Mouse (Mus musculus) megakaryocyte, embryonic 14.5 days (primary cell): Measurements from ENCODE around the gene Gm10272. TPM values are rescaled to one million over a fixed set of nuclear protein-coding genes. Genes with fewer than 3 reads are reported as not detected.
"Not testable (repeated sequence)": the region's sequence is repeated elsewhere in the genome, so short reads cannot be mapped to it uniquely, and the experiment has no call there.

Source experiments
- H3K27me3 ChIP-seq: replicated peaks from 2 replicates; pipeline ENCODE3; 2012; ENCODE audit warnings: inconsistent platforms
- H3K36me3 ChIP-seq: replicated peaks from 2 replicates; pipeline ENCODE3; 2012; ENCODE audit warnings: low read length, inconsistent platforms, mixed read lengths
- H3K4me1 ChIP-seq: 2 replicates; pipeline ENCODE4 v1.6.1; 2012; ENCODE audit warnings: inconsistent platforms
- H3K4me3 ChIP-seq: replicated peaks from 2 replicates; pipeline ENCODE3; 2012; ENCODE audit warnings: moderate library complexity, mild to moderate bottlenecking, inconsistent platforms
- H3K9me3 ChIP-seq: 2 replicates; pipeline ENCODE4 v1.6.1; 2012; ENCODE audit warnings: inconsistent platforms
- FLI1 ChIP-seq: IDR thresholded peaks from 2 replicates; pipeline ENCODE4 v1.6.1; 2012; ENCODE audit warnings: low read length, inconsistent platforms, mixed read lengths
- GATA1 ChIP-seq: IDR thresholded peaks from 3 replicates; pipeline ENCODE4 v1.6.1; 2012; ENCODE audit warnings: mixed read lengths, low read length, inconsistent platforms, borderline replicate concordance
- polyA plus RNA-seq: library from polyadenylated mRNA; stranded (reverse); fragments of >175 nt; gene quantifications from 2 replicates; pipeline ENCODE4 v1.2.3, GENCODE M21; 2012; ENCODE audit warnings: low replicate concordance; ENCODE audit not compliant: insufficient read depth

Gm10272 gene
- polyA plus RNA-seq, 1 experiment: not detected

DNA sequence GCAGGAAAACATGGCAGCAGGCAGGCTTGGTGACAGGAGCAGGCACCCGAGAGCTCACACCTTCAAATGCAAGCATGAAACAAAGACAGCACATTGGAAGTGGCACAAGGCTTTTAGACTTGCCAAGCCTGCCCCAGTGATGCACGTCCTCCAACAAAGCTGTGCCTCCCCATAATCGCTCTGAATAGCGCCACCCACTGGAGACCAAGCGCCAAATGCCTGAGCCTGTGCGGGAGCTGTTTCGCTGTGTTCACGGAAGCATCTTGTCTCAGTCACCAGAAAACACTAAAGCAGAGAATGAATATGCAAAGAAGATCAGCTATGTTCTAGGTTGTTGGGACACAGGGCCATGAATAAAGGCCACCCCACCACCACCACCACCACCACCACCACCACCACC lies 18.4 kb downstream of the Gm10272 start:
- Histone ChIP-seq H3K36me3 (no peaks in the 10 kb centered on the region), H3K4me1 (no peaks in the 10 kb centered on the region), H3K9me3 (0 out of 2 replicates have a peak, but pooled peaks cover 4% of the 10 kb centered on the region), H3K27me3 (peaks cover 27% of the 10 kb centered on the region), H3K4me3 (no peak overlapping the region)
- TF ChIP-seq GATA1 (no peak), FLI1 (no peak)

DNA sequence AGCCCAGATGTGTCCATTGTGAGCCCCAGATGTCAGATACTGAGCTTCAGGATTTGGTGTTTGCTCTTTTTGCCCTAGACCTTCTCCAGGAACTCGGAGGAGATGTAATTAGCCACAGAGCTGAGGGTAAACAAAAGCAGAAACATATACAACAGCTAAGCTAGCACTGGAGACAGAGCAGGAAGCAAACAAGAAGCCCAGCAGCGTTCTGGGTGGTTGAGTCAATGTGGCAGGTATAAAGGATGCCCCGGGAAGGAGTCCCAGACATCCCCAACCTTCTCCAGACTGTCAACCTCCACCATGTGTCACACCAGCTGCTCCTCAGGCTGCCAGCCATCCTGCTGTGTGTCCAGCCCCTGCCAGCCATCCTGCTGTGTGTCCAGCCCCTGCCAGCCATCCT lies 19.8 kb downstream of the Gm10272 start, which contains the start of gene Gm10100:
TSS of gene Gm10100 (plus strand) at position 301 of the 400 bp plus-strand sequence.
- peaks cover 2% of the 10 kb centered on the region for H3K4me1 ChIP-seq
- H3K36me3 ChIP-seq: no peaks in the 10 kb centered on the region
- H3K27me3 ChIP-seq: peaks cover 26% of the 10 kb centered on the region
- no peaks in the 10 kb centered on the region for H3K9me3 ChIP-seq
- no peak within 1 kb of the TSS for H3K4me3 ChIP-seq
- TF ChIP-seq GATA1: no peak
- TF ChIP-seq FLI1: no peak

DNA sequence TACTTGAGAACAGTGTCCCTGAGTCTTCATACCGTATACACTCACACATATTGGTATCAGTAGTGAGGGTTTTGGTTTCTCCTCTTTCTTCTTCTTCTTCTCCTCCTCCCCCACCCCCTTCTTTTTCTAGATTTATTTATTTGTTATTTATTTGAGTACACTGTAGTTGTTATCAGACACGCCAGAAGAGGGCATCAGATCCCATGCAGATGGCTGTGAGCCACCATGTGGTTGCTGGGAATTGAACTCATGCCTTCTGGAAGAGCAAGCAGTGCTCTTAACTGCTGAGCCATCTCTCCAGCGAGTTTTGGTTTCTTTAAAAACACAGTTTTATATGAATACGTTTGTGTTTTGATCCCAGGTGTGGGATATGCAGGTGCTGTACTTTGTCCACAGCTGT lies 21.9 kb downstream of the Gm10272 start:
- TF ChIP-seq FLI1 (no peak), GATA1 (no peak)
- peaks cover 35% of the 10 kb centered on the region for H3K27me3 ChIP-seq
- H3K4me3 ChIP-seq: no peak overlapping the region

DNA sequence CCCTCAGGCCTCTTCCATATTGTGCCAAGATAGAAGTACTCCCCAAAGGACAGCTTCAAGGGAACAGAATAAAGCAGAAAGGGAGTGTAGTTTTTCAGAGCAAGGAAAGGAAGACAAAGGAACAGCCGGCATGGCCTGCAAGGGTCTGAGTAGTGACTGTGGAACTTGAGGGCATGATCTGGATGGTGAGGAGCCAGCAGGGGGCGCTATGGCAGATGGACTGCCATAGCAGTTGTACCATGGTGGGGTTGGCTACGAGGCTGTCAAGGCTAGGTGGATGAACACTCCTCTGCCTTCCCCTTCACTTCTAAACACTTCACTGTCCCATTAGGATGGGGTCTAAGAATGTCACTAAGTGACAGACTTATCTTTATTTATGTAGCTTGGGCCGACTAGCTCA lies 22.8 kb downstream of the Gm10272 start:
- Histone ChIP-seq H3K9me3 (peaks cover 4% of the 10 kb centered on the region; the same call in 1 of the 2 replicates), H3K27me3 (peaks cover 29% of the 10 kb centered on the region), H3K36me3 (no peaks in the 10 kb centered on the region), H3K4me3 (no peak overlapping the region), H3K4me1 (peaks cover 5% of the 10 kb centered on the region)
- TF ChIP-seq FLI1 (no peak), GATA1 (no peak)

More for the DNA sequence above, 21.9 kb downstream of the Gm10272 start:
- H3K36me3 ChIP-seq: no peaks in the 10 kb centered on the region
- no peaks in the 10 kb centered on the region for H3K9me3 ChIP-seq
- H3K4me1 ChIP-seq: peaks cover 5% of the 10 kb centered on the region

DNA sequence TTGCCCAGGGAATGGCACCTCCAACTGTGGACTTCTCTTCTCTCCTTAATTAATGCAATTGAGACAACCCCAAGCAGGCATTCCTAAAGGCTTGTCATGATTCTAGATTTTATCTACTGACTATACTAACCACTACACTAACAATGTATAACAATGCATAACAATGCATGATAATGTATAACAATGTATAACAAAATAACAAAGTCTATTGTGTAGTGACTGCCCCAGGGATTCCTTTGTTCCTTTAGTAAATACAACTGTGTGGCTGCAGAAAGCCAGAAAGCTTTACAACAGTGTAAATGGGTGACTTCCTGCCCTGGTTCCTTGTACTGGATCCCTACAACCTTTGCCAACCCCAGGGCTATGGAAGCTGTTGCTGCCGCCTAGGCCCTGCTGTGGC lies 29.5 kb downstream of the Gm10272 start:
- Histone ChIP-seq H3K9me3 (peaks cover 11% of the 10 kb centered on the region), H3K36me3 (no peaks in the 10 kb centered on the region), H3K4me3 (no peak overlapping the region), H3K4me1 (peaks cover 9% of the 10 kb centered on the region), H3K27me3 (peaks cover 39% of the 10 kb centered on the region)
- TF ChIP-seq FLI1: no peak
- no peak for TF ChIP-seq GATA1

DNA sequence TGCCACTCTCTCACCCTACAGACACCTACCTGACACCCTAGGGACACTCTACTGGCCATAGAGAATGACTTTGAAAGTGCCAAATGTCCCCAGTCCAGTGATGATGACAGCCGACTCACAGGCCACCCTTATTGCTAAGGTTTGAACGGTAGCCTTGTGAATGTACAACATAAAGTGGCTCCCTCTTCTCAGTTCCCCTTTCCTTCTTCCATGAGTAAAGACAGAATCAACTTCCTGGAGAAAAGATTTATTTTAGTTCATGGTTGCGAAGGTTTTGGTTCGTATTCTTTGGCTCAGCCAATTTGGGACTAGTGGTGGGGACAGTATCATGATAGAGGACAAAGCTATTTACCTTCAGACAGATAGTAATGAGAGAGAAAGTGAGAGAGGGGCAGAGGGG lies 32.5 kb downstream of the Gm10272 start:
- Histone ChIP-seq H3K4me1 (peaks cover 3% of the 10 kb centered on the region; the same call in 1 of the 2 replicates), H3K27me3 (peaks cover 47% of the 10 kb centered on the region), H3K4me3 (no peak overlapping the region), H3K36me3 (no peaks in the 10 kb centered on the region), H3K9me3 (peaks cover 9% of the 10 kb centered on the region)
- TF ChIP-seq FLI1: no peak
- TF ChIP-seq GATA1: no peak

DNA sequence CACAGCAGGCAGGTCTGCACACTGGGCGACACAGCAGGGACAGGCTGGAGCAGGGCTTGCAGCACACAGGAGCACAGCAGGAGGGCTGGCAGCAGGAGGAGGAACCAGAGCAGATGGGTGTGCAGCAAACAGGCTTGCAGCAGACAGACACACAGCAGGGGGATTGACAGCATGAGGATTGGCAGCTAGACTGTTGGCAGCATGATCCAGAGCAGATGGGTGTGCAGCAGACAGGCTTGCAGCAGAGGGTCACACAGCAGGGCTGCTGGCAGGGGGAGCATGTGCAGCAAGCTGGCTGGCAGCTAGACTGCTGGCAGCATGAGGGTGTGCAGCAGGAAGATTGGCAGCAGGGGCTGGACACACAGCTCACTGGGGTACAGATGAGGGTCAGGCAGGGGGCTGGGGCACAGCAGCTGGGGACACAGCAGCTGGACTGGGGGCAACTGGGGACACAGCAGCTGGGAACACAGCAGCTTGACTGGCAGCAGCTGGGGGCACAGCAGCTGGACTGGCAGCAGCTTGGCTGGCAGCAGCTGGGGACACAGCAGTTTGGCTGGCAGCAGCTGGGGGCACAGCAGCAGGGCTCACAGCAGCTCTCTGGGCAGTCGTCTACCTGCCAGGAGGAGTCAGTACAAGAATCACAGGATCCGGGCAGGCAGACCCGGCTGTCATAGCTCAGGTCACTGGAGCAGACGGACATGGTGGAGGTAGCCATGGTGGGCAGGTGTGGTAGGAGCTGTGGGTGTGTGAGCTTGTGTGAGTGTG lies 35.7 kb downstream of the Gm10272 start, which contains the start of gene Gm18596:
TSS of gene Gm18596 (minus strand) at position 715 of the 765 bp plus-strand sequence.
- Histone ChIP-seq H3K27me3 (peaks cover 41% of the 10 kb centered on the region), H3K9me3 (peaks cover 11% of the 10 kb centered on the region)
- H3K4me1 ChIP-seq, H3K4me3 ChIP-seq, H3K36me3 ChIP-seq: not testable (repeated sequence)

DNA sequence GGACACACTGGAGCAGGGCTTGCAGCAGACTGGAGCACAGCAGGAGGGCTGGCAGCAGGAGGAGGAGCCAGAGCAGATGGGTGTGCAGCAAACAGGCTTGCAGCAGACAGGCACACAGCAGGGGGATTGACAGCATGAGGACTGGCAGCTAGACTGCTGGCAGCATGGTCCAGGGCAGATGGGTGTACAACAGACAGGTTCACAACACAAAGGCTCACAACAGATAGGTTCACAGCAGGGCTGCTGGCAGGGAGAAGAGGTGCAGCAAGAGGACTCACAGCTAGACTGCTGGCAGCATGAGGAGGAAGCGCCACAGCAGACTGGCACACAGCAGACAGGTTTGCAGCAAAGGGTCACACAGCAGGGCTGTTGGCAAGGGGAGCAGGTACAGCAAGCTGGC lies 44.3 kb downstream of the Gm10272 start:
- peak overlapping the region; percentile 50 for H3K4me3 ChIP-seq
- not testable (repeated sequence) for H3K36me3 ChIP-seq, H3K4me1 ChIP-seq
- H3K9me3 ChIP-seq: peaks cover 34% of the 10 kb centered on the region
- peaks cover 28% of the 10 kb centered on the region for H3K27me3 ChIP-seq

DNA sequence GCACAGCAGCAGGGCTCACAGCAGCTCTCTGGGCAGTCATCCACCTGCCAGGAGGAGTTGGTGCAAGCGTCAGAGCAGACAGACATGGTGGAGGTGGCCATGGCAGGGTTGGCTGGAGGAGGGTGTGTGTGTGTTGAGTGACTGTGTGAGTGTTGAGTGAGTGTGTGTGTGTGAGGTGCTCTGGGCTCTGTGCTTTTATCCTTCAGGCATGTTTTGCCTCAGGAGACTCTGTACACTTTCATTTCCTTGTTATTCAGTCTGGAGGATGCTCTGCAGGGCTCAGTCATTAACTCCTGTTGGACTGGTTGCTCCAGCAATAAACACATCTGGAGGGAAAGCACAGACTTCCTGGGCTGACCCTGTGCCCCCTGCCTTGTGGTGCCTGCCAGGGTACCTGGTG lies 44.8 kb downstream of the Gm10272 start, which contains the start of gene Gm9736:
TSS of gene Gm9736 (minus strand) at position 101 of the 400 bp plus-strand sequence.
- H3K4me1 ChIP-seq, H3K36me3 ChIP-seq: not testable (repeated sequence)
- Histone ChIP-seq H3K27me3 (peaks cover 23% of the 10 kb centered on the region), H3K4me3 (peak within 1 kb of the TSS; percentile 50), H3K9me3 (peaks cover 29% of the 10 kb centered on the region)

DNA sequence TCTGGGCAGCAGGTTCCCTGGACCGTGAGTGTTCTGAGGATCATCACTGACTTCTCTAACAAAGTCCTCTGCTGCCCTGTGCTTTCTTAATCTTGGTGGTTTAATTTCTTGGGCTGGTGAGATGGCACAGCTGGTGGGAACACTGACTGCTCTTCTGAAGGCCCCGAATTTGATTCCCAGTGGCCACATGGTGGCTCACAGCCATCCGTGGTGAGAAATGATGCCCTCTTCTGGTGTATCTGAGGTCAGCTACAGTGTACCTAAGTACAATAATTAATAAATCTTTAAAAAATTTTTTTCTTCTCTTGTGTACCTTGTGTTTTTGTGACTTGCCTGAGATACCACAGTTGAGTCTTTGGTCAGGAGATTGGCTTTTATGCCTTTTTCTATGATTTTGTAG lies 45.9 kb downstream of the Gm10272 start:
- Histone ChIP-seq H3K9me3 (peaks cover 21% of the 10 kb centered on the region), H3K27me3 (peaks cover 25% of the 10 kb centered on the region)
- H3K4me1 ChIP-seq, H3K36me3 ChIP-seq, H3K4me3 ChIP-seq: not testable (repeated sequence)

DNA sequence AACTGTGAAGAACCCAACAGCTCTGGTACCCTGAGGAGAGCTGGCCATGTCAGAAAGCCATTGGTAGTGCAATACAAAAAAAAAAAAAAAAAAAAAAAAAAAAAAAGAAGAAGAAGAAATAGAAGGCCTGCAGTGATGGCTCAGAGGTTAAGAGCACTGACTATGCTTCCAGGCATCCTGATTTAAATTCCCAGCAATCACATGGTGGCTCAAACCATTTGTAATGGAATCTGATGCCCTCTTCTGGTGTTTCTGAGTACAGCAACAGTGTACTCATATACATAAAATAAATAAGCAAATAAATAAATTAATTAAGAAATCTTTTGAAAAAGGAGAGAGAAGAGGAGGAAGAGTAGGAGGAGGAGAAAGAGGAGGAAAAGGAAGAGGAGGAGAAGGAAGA lies 47.0 kb downstream of the Gm10272 start:
- Histone ChIP-seq H3K4me1 (peaks cover 5% of the 10 kb centered on the region; the same call in 1 of the 2 replicates), H3K27me3 (peaks cover 24% of the 10 kb centered on the region), H3K4me3 (no peak overlapping the region), H3K9me3 (peaks cover 10% of the 10 kb centered on the region), H3K36me3 (no peaks in the 10 kb centered on the region)
- no peak for TF ChIP-seq FLI1
- no peak for TF ChIP-seq GATA1

Other genes starting within 250 kb of the Gm10272 start
- 19.5 and 88.9 TPM in 2 replicates for gene Fam207a, start 190.8 kb upstream of the Gm10272 start, polyA plus RNA-seq
- 35.5 and 120 TPM in 2 replicates for gene Itgb2, start 176.4 kb upstream of the Gm10272 start, polyA plus RNA-seq
- gene Pttg1ip, start 124.9 kb upstream of the Gm10272 start, polyA plus RNA-seq: 284 and 814 TPM in 2 replicates
- gene Sumo3, start 100.5 kb upstream of the Gm10272 start, polyA plus RNA-seq: 11.6 and 90.7 TPM in 2 replicates
- gene Gm49325, start 100.4 kb upstream of the Gm10272 start, polyA plus RNA-seq: 9.0 and 23.2 TPM in 2 replicates
- 14.2 and 28.4 TPM in 2 replicates for gene Ube2g2, start 84.4 kb upstream of the Gm10272 start, polyA plus RNA-seq
- 1.0 and 1.3 TPM in 2 replicates for gene Tspear, start 20.1 kb upstream of the Gm10272 start, polyA plus RNA-seq
- gene Gm19402, start 15.9 kb upstream of the Gm10272 start, polyA plus RNA-seq: not detected in 2 replicates
- gene Gm9508, start 9.4 kb upstream of the Gm10272 start, polyA plus RNA-seq: not detected in 2 replicates
- gene Gm10024, start 4.8 kb downstream of the Gm10272 start, polyA plus RNA-seq: not detected in 2 replicates
- not detected in 2 replicates for gene Gm10142, start 9.2 kb downstream of the Gm10272 start, polyA plus RNA-seq
- gene Krtap12-1, start 14.0 kb downstream of the Gm10272 start, polyA plus RNA-seq: not detected in 2 replicates
- not detected in 2 replicates for gene Gm10100, start 19.9 kb downstream of the Gm10272 start, polyA plus RNA-seq
- not detected in 2 replicates for gene Gm18596, start 36.0 kb downstream of the Gm10272 start, polyA plus RNA-seq
- not detected in 2 replicates for gene Gm9736, start 44.7 kb downstream of the Gm10272 start, polyA plus RNA-seq
- not detected in 2 replicates for gene Gm3233, start 53.1 kb downstream of the Gm10272 start, polyA plus RNA-seq
- gene Gm3238, start 64.7 kb downstream of the Gm10272 start, polyA plus RNA-seq: not detected in 2 replicates
- not detected in 2 replicates for gene Gm7138, start 70.3 kb downstream of the Gm10272 start, polyA plus RNA-seq
- gene Gm3250, start 75.9 kb downstream of the Gm10272 start, polyA plus RNA-seq: not detected in 2 replicates
- not detected in 2 replicates for gene Gm7137, start 81.6 kb downstream of the Gm10272 start, polyA plus RNA-seq
- not detected in 2 replicates for gene Gm9639, start 88.5 kb downstream of the Gm10272 start, polyA plus RNA-seq
- not detected in 2 replicates for gene Gm19668, start 92.5 kb downstream of the Gm10272 start, polyA plus RNA-seq
- not detected in 2 replicates for gene Gm9507, start 105.2 kb downstream of the Gm10272 start, polyA plus RNA-seq
- gene Gm2696, start 108.1 kb downstream of the Gm10272 start, polyA plus RNA-seq: not detected in 2 replicates
- gene Krtap10-4, start 120.5 kb downstream of the Gm10272 start, polyA plus RNA-seq: not detected in 2 replicates
- not detected in 2 replicates for gene Krtap10-10, start 129.3 kb downstream of the Gm10272 start, polyA plus RNA-seq
- gene Gm36176, start 140.2 kb downstream of the Gm10272 start, polyA plus RNA-seq: not detected in 2 replicates
- not detected in 2 replicates for gene Gm10318, start 146.2 kb downstream of the Gm10272 start, polyA plus RNA-seq
- not detected in 2 replicates for gene Gm3285, start 155.3 kb downstream of the Gm10272 start, polyA plus RNA-seq
- gene Lrrc3, start 195.9 kb downstream of the Gm10272 start, polyA plus RNA-seq: 0.03 TPM in 1 of 2 replicates, not detected in the other